Mouse (Mus musculus): Measurements from ENCODE around the gene Syt12. TPM values are rescaled to one million over a fixed set of nuclear protein-coding genes. Genes with fewer than 3 reads are reported as not detected.

The Syt12 gene
- polyA plus RNA-seq, 1 experiment from 2014 or later: 1.6 TPM

DNA sequence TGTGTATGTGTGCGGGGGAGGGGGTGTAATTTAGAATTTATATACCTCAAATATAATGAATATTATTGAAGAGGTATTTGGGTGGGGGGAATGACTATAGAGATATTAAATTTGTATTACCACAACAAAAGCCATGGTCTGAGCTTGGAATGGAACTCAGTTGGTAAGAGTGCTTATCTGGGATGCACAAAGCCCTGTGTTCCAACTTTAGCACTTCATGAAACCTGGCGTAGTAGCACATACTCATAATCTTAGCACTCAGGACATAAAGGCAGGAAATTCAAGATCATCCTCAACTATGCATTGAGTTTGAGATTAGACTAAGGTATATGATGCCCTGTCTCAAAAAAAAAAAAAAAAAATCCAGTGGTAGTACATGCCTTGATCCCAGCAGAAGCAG is 72.4 kb downstream of the Syt12 start:
- Histone ChIP-seq H3K27ac (ENCODE audit: low read length) (no peak overlapping the region), H3K4me3 (ENCODE audit: low read length) (no peak overlapping the region), H3K27me3 (ENCODE audit: control insufficient read depth, insufficient read depth, low read depth, low read length) (no peaks in the 10 kb centered on the region), H3K36me3 (ENCODE audit: control insufficient read depth, insufficient read depth, low read length) (no peaks in the 10 kb centered on the region), H3K9ac (ENCODE audit: low read length) (no peak overlapping the region), H3K9me3 (ENCODE audit: control insufficient read depth, low read length) (no peaks in the 10 kb centered on the region; the same call in 1 of the 2 replicates), H3K4me2 (ENCODE audit: low read depth, low read length) (no peak overlapping the region), H3K4me1 (replicated peaks; ENCODE audit: control insufficient read depth, insufficient read depth, low read length) (no peaks in the 10 kb centered on the region)
- ATAC-seq (ENCODE audit: low read depth): no peak
- WGBS: 86% methylated on average over 2 of the region's 2 CpGs

DNA sequence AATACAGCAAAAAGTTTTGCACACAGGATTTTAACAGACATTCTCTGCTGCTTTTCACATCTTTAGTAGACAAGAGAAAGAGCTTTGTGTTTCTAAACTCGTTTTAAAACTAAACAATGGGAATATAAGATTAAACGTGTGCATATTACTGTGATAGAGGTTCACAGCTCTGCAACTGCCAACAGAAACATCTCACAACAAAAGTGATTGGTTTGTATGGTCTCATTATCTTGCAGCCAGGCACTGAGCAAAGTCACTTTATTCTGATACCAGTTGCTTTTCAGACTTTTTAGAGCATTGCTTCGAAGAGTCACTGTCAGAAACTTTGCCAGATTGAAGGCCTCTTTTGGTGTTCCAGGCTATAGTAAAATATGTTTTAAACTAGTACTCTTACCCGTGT is 78.3 kb downstream of the Syt12 start:
- no peak overlapping the region for H3K4me3 ChIP-seq (ENCODE audit: low read length)
- H3K4me2 ChIP-seq (ENCODE audit: low read depth, low read length): no peak overlapping the region
- no peak overlapping the region for H3K9ac ChIP-seq (ENCODE audit: low read length)
- ATAC-seq (ENCODE audit: low read depth): no peak
- WGBS: 65% methylated on average over 4 of the region's 4 CpGs
- H3K36me3 ChIP-seq (ENCODE audit: control insufficient read depth, insufficient read depth, low read length): no peaks in the 10 kb centered on the region
- no peaks in the 10 kb centered on the region for H3K27me3 ChIP-seq (ENCODE audit: control insufficient read depth, insufficient read depth, low read depth, low read length)
- H3K4me1 ChIP-seq (replicated peaks; ENCODE audit: control insufficient read depth, insufficient read depth, low read length): peaks cover 12% of the 10 kb centered on the region; the same call in 1 of the 2 replicates
- H3K27ac ChIP-seq (ENCODE audit: low read length): no peak overlapping the region
- H3K9me3 ChIP-seq (ENCODE audit: control insufficient read depth, low read length): no peaks in the 10 kb centered on the region; the same call in 1 of the 2 replicates

DNA sequence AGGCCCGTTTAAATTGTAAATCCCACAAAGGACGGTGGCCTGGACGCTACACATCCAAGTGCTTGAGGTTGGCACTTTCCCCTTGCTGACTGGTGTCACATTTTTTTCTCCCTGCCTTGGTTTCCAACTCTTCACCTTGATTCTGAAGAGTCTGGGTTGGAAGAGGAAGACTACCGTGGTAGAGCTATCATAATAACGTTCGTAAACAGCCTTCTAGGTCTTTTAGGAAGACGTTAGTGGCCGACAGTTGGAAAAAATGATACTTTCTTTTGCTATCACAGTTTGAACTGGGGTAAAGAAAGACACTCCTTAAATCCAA is 78.7 kb downstream of the Syt12 start:
- WGBS: 36% methylated on average over 8 of the region's 8 CpGs
- peak overlapping the region; percentile 84 for H3K27ac ChIP-seq (ENCODE audit: low read length)

DNA sequence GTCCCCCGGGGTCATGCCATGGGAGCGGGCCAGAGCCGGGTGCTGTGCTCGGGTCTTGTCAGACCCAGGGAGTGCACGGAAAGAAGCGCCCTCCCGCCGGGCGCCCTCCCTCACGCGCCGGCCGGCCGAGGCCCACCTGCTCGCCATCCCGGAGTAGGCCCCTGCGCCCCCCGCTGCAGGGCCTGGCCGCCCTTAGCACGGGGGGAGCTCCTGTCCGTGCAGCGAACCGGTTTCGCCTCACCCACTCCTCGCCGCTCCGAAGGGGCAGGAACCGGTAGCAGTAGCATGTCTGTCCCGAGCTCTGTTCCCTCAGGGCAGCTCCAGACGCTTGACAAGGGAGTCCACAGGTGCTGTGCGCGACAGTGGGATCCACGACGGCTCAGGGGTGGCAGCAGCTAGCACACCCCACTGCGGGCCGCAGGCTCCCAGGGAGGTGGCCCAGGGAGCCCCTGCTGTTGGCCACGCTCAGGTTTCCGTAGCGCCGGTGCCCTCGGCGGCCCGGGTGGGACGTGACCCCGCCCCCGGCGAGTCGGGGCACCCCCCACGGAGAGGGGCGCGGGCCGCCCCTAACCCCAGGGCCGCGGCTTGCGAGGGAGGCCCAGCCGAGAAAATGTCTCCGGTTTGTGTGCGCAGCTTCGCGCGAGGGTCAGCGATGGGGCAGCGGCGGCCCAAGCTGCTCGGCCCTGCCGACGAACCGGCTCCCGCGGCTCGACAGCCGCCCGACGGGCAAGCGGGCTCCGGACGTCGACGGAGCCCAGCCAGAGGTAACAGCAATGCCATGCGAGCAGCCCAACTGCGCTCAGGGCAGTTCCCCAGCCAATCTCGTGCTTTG is 79.2 kb downstream of the Syt12 start, which contains the start of gene Kdm2a:
Kdm2a (minus strand) TSS at position 488 of the 832 bp plus-strand sequence.
- H3K36me3 ChIP-seq (ENCODE audit: control insufficient read depth, insufficient read depth, low read length): 0 out of 2 replicates have a peak, but pooled peaks cover under 1% of the 10 kb centered on the region
- peak within 1 kb of the TSS; percentile 86 for H3K9ac ChIP-seq (ENCODE audit: low read length)
- H3K4me3 ChIP-seq (ENCODE audit: low read length): peak within 1 kb of the TSS; percentile 91
- WGBS: under 1% methylated on average over 56 of the region's 82 CpGs
- H3K4me1 ChIP-seq (replicated peaks; ENCODE audit: control insufficient read depth, insufficient read depth, low read length): peaks cover 14% of the 10 kb centered on the region; the same call in 1 of the 2 replicates
- H3K27me3 ChIP-seq (ENCODE audit: control insufficient read depth, insufficient read depth, low read depth, low read length): no peaks in the 10 kb centered on the region
- no peaks in the 10 kb centered on the region; the same call in 1 of the 2 replicates for H3K9me3 ChIP-seq (ENCODE audit: control insufficient read depth, low read length)
- H3K4me2 ChIP-seq (ENCODE audit: low read depth, low read length): peak within 1 kb of the TSS; percentile 93
- ATAC-seq (ENCODE audit: low read depth): peak; percentile 10; the same call in 1 of the 2 replicates
- H3K27ac ChIP-seq (ENCODE audit: low read length): peak within 1 kb of the TSS; percentile 84

More for the DNA sequence above, 78.7 kb downstream of the Syt12 start:
- Histone ChIP-seq H3K27me3 (ENCODE audit: control insufficient read depth, insufficient read depth, low read depth, low read length) (no peaks in the 10 kb centered on the region), H3K9me3 (ENCODE audit: control insufficient read depth, low read length) (no peaks in the 10 kb centered on the region; the same call in 1 of the 2 replicates), H3K4me2 (ENCODE audit: low read depth, low read length) (peak overlapping the region; percentile 93), H3K4me1 (replicated peaks; ENCODE audit: control insufficient read depth, insufficient read depth, low read length) (peaks cover 12% of the 10 kb centered on the region; the same call in 1 of the 2 replicates), H3K36me3 (ENCODE audit: control insufficient read depth, insufficient read depth, low read length) (no peaks in the 10 kb centered on the region), H3K9ac (ENCODE audit: low read length) (peak overlapping the region; percentile 86), H3K4me3 (ENCODE audit: low read length) (peak overlapping the region; percentile 91)
- no peak for ATAC-seq (ENCODE audit: low read depth)

DNA sequence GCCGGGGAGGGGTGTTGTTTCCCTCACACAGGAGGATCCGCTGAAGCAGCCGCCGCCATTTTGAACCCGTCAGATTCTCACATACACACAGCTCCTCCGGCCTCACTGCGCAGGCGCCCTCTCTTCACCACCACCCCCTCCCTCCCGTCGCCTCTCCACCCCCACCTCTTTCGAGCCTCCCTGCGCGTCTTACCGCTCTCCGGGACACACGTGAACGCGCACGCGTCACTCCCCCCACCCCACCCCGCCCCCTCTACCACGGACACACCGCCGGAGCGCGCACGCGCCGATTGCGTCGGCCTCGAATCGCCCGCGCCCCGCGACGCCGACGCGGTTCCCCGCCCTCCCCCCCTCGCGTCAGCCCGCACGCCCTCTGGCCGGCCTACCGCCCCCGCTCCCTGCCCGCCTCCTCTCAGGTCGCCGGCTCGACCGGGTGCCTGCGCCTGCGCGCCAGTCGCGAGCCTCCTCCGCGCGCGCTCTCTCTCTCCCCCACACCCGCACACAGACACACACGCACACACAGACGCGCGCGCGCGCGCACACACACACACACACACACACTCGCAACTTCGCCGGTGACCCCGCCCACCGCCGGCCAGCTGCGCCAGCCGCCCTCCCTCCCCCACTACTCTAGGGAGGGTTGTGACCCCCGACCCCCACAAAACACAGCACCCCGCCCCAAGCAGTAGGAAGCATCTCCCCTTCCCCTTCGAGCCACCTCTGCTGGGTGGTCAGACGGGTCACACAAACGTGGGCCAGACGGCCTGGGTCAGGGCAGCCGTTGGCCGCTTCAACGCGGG is 80.0 kb downstream of the Syt12 start:
- peak overlapping the region; percentile 93 for H3K4me2 ChIP-seq (ENCODE audit: low read depth, low read length)
- peaks cover 16% of the 10 kb centered on the region; the same call in 1 of the 2 replicates for H3K4me1 ChIP-seq (replicated peaks; ENCODE audit: control insufficient read depth, insufficient read depth, low read length)
- ATAC-seq (ENCODE audit: low read depth): peak; percentile 96
- H3K27ac ChIP-seq (ENCODE audit: low read length): peak overlapping the region; percentile 92
- under 1% methylated on average over 42 of the region's 90 CpGs for WGBS
- no peaks in the 10 kb centered on the region for H3K27me3 ChIP-seq (ENCODE audit: control insufficient read depth, insufficient read depth, low read depth, low read length)
- H3K4me3 ChIP-seq (ENCODE audit: low read length): peak overlapping the region; percentile 91
- 0 out of 2 replicates have a peak, but pooled peaks cover 3% of the 10 kb centered on the region for H3K36me3 ChIP-seq (ENCODE audit: control insufficient read depth, insufficient read depth, low read length)
- peak overlapping the region; percentile 97 for H3K9ac ChIP-seq (ENCODE audit: low read length)
- H3K9me3 ChIP-seq (ENCODE audit: control insufficient read depth, low read length): no peaks in the 10 kb centered on the region

DNA sequence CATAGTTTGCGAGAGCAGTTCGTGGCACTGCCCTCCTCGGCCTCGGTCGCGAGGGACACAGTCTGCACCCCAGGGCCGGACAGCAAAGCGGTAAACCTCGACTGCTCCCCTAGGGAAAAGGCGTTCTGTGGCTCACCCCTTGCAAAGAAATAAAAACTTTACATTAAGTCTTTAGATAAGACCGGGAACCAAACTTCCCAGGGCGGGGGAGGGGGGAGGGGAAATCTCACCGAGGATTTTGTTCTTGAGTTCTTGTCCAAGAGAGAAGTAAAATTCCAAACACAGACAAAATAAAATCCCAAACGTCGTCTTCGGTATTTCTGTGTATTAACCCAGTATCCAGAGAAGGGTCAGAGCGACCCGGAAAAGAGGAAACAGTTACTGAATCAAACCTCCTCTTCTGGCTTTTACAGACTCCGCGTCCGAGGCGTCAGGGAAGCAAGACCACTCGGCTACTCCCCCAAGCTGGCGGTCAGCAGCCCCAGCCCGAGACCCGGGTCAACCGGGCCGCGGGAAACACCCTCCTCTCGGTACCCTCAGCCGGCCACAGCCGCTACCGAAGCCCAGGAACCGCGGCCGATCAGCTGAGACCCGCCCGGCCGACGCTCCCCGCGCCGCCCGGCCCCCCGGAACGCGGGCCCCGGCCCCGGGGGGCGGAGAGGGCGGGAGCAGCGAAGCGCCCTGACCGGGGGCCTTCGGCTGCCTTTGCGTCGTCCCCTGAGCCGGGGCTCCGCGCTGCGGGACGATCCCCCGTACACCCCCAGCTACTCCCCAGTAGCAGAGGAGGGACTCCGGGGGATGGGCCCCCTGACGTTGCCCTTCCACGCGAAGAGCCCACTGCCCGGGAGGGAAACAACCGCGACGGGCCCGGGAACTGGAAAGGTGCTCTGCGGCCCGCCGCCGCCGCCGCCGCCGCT is 80.9 kb downstream of the Syt12 start:
- Histone ChIP-seq H3K4me3 (ENCODE audit: low read length) (peak overlapping the region; percentile 91), H3K9ac (ENCODE audit: low read length) (peak overlapping the region; percentile 97), H3K9me3 (ENCODE audit: control insufficient read depth, low read length) (no peaks in the 10 kb centered on the region), H3K4me1 (replicated peaks; ENCODE audit: control insufficient read depth, insufficient read depth, low read length) (peaks cover 16% of the 10 kb centered on the region; the same call in 1 of the 2 replicates), H3K27me3 (ENCODE audit: control insufficient read depth, insufficient read depth, low read depth, low read length) (no peaks in the 10 kb centered on the region), H3K4me2 (ENCODE audit: low read depth, low read length) (peak overlapping the region; percentile 86), H3K36me3 (ENCODE audit: control insufficient read depth, insufficient read depth, low read length) (0 out of 2 replicates have a peak, but pooled peaks cover 3% of the 10 kb centered on the region), H3K27ac (ENCODE audit: low read length) (peak overlapping the region; percentile 92)
- under 1% methylated on average over 59 of the region's 80 CpGs for WGBS
- ATAC-seq (ENCODE audit: low read depth): peak; percentile 32

Other genes with a start within 250 kb of the Syt12 start
- 32.6 and 38.0 TPM in 2 replicates for gene Pold4, start 245.5 kb downstream of the Syt12 start, polyA plus RNA-seq (2015; fragmentation: Nextera tagmentation; extraction: Ambion mirVana)
- gene Ssh3, start 208.3 kb downstream of the Syt12 start, polyA plus RNA-seq (2015; fragmentation: Nextera tagmentation; extraction: Ambion mirVana): 20.0 and 21.5 TPM in 2 replicates
- 3.5 and 5.2 TPM in 2 replicates for gene Ankrd13d, start 194.3 kb downstream of the Syt12 start, polyA plus RNA-seq (2015; fragmentation: Nextera tagmentation; extraction: Ambion mirVana)
- gene Grk2, start 171.2 kb downstream of the Syt12 start, polyA plus RNA-seq (2015; fragmentation: Nextera tagmentation; extraction: Ambion mirVana): 13.7 and 15.0 TPM in 2 replicates
- 35.1 and 42.9 TPM in 2 replicates for gene Kdm2a, start 79.2 kb downstream of the Syt12 start, polyA plus RNA-seq (2015; fragmentation: Nextera tagmentation; extraction: Ambion mirVana)
- 32.5 and 34.9 TPM in 2 replicates for gene Rhod, start 38.0 kb downstream of the Syt12 start, polyA plus RNA-seq (2015; fragmentation: Nextera tagmentation; extraction: Ambion mirVana)
- gene 2010003K11Rik, start 21.1 kb upstream of the Syt12 start, polyA plus RNA-seq (2015; fragmentation: Nextera tagmentation; extraction: Ambion mirVana): not detected in 2 replicates
- gene Pcx, start 33.0 kb upstream of the Syt12 start, polyA plus RNA-seq (2015; fragmentation: Nextera tagmentation; extraction: Ambion mirVana): 21.3 and 24.7 TPM in 2 replicates
- gene Lrfn4, start 138.2 kb upstream of the Syt12 start, polyA plus RNA-seq (2015; fragmentation: Nextera tagmentation; extraction: Ambion mirVana): 3.4 and 4.1 TPM in 2 replicates
- gene Rce1, start 148.2 kb upstream of the Syt12 start, polyA plus RNA-seq (2015; fragmentation: Nextera tagmentation; extraction: Ambion mirVana): 68.3 and 70.1 TPM in 2 replicates
- gene Gm960, start 221.2 kb upstream of the Syt12 start, polyA plus RNA-seq (2015; fragmentation: Nextera tagmentation; extraction: Ambion mirVana): 2.5 and 3.3 TPM in 2 replicates
- gene Sptbn2, start 233.7 kb upstream of the Syt12 start, polyA plus RNA-seq (2015; fragmentation: Nextera tagmentation; extraction: Ambion mirVana): 1.0 and 1.4 TPM in 2 replicates

All from lung, embryonic 16.5 days (tissue).